Mouse (Mus musculus): ENCODE measurements around the gene Nkx1-1.

Gene Nkx1-1

GRCm38 (mm10) chr5:33427461-33427860 is 6.3 kb downstream of the Nkx1-1 start:
- DNase-seq (ENCODE audit: low read depth in 1 of 2, low spot score in 2 of 2), result no peak

DNA sequence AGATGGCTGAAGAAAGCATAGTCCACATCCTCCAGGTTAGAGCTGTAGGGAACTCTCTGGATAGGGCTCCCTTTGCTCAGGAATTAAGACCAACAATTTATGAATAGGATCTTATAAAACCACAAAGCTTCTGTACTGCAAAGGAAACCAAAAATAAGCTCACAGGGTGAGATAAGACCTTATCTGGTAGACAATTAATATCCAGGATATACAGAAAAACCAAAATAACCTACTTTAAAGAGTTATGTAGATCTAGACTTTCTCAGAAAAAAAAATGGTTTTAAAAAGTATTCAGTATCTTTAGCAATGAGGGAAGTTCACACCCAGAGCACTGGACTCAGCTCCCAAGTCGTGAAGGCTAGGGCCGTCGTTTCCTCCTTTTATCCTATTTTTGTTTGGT is 13.5 kb downstream of the Nkx1-1 start:
- no peak for DNase-seq (ENCODE audit: low read depth in 1 of 2, low spot score in 2 of 2)

- no peak for DNase-seq (ENCODE audit: low read depth in 1 of 2, low spot score in 2 of 2)
These were observed 33.0 kb downstream of the Nkx1-1 start for GRCm38 (mm10) chr5:33400819-33401218.

- no peak for DNase-seq (ENCODE audit: low read depth in 1 of 2, low spot score in 2 of 2)
These were observed 36.9 kb downstream of the Nkx1-1 start for GRCm38 (mm10) chr5:33396828-33397227.

GRCm38 (mm10) chr5:33395693-33396092 is 38.1 kb downstream of the Nkx1-1 start:
- no peak for DNase-seq (ENCODE audit: low read depth in 1 of 2, low spot score in 2 of 2)

DNA sequence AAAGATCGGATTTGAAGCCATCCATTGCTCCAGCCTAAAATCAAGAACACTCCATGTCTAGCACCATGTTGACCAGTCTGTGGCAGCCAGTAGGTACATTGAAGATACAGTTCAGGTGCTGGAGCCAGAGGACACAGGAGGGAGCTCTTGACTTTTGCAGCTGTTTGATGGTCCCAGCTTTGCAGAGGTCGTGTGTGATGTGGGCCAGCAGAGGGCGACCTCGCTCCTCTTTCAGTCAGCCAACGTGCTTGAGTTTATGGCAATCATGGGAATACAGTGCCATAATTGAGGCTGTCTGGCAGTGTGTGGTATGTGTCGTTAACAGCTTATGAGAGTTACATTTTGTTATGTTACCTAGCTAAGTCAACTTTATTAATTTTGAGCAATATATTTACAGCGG is 40.0 kb downstream of the Nkx1-1 start:
- DNase-seq (ENCODE audit: low read depth in 1 of 2, low spot score in 2 of 2), result peak in 1 of 2 experiments; percentile 23

DNA sequence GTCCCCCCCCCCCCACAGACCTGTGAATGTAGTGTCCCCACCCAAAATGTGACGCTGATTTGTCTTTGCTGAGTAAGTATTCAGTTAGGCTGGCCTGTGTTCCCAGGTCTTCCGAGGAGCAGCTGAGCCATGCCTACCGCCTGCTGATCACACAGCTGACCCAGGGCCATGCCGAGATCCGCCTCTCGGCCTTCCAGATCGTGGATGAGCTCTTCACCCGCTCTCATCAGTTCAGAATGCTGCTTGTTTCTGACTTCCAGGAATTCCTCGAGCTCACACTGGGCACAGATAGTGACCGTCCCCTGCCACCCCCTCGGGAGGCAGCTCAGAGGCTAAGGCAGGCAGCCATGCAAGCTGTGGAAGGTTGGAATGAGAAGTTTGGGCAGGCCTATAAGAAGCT is 46.2 kb downstream of the Nkx1-1 start:
- no peak for DNase-seq (ENCODE audit: low read depth in 1 of 2, low spot score in 2 of 2)

Data from monocyte, adult 2 months (primary cell).